Mouse (Mus musculus): ENCODE data around the gene Tmem120b. TPM values are rescaled to one million over a fixed set of nuclear protein-coding genes. Genes with fewer than 3 reads are reported as not detected.

Gene Tmem120b
- total and polyA plus RNA-seq, 3 experiments, result 5.6 to 6.8 TPM; not detected in 1

DNA sequence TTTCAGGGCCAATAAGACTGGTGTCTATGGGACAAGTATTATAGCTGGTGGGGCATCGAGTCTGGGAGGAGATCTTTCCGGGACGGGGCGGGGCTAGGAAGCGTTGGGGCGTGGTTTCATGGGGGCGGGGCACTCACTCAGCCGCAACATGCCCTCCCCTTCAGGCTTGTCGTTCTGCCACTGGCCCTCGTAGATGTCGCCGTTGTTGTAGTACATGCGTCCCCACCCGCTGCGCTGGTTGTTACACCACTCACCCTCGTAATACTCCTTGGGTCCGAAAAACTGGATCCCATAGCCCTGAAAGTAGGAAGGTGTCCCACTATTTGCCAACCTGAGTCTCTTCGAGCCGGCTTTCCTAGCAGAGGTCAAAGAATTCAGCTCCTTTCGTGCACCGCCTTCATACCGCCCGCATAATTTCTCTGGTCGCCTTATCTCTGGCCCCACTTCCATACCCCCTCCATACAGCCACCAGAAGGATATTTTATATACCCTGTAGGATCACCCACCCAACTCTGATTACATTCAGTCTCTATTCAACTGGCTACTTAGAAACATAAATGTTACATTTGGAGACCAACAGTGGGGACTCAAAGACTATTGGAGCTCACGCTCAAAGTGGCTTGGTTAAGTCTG lies 29.0 kb upstream of the Tmem120b start:
- Histone ChIP-seq H3K9ac (ENCODE audit: control insufficient read depth, low read depth, low read length, poor library complexity, severe bottlenecking) (peak overlapping the region; percentile 56), H3K36me3 (ENCODE audit: control insufficient read depth in 1 of 2, insufficient read depth in 2 of 2, low read length in 2 of 2) (peaks cover 0 to 9% of the 10 kb centered on the region in 2 experiments; a peak in 2 of 4 replicates), H3K4me3 (ENCODE audit: control insufficient read depth in 1 of 2, insufficient read depth in 1 of 2, low read depth in 2 of 2, low read length in 2 of 2) (peak overlapping the region; percentile 52 to 69), H3K9me3 (replicated peaks; ENCODE audit: insufficient read depth, low read length) (no peaks in the 10 kb centered on the region), H3K4me1 (ENCODE audit: control insufficient read depth in 1 of 2, insufficient read depth in 2 of 2, low read length in 2 of 2) (peaks cover 2 to 23% of the 10 kb centered on the region in 2 experiments; a peak in 3 of 4 replicates), H3K79me2 (ENCODE audit: control insufficient read depth, insufficient read depth, low read length, poor library complexity) (no peaks in the 10 kb centered on the region), H3K27ac (ENCODE audit: control insufficient read depth, low read depth, low read length) (peak overlapping the region; percentile 53), H3K27me3 (ENCODE audit: control insufficient read depth in 1 of 2, insufficient read depth in 2 of 2, low read length in 2 of 2) (no peaks in the 10 kb centered on the region)
- peak; percentile 47; the same call in 1 of the 2 replicates for TF ChIP-seq HCFC1 (IDR thresholded peaks at IDR 0.05; ENCODE audit: low read depth, low read length)
- TF ChIP-seq MAFK (IDR thresholded peaks at IDR 0.05; ENCODE audit: borderline replicate concordance, low read depth, low read length), result no peak
- TF ChIP-seq TCF12 (IDR thresholded peaks at IDR 0.05; ENCODE audit: low read depth, low read length), result no peak; the same call in 1 of the 2 replicates
- TF ChIP-seq E2F4 (IDR thresholded peaks at IDR 0.05; ENCODE audit: borderline replicate concordance, low read depth, low read length), result no peak
- TF ChIP-seq MXI1 (IDR thresholded peaks at IDR 0.05; ENCODE audit: low read depth, low read length), result peak; percentile 67; the same call in 1 of the 2 replicates
- TF ChIP-seq EP300 (IDR thresholded peaks at IDR 0.05; ENCODE audit: low read depth in 1 of 2, low read length in 2 of 2), result no peak
- peak; percentile 65; the same call in 1 of the 2 replicates for TF ChIP-seq SIN3A (IDR thresholded peaks at IDR 0.05; ENCODE audit: low read length)
- TF ChIP-seq GATA1 (IDR thresholded peaks at IDR 0.05; ENCODE audit: low read depth, low read length), result peak; percentile 48; the same call in 1 of the 2 replicates
- TF ChIP-seq RCOR1 (IDR thresholded peaks at IDR 0.05; ENCODE audit: low read depth, low read length), result no peak
- TF ChIP-seq BHLHE40 (IDR thresholded peaks at IDR 0.05; ENCODE audit: borderline replicate concordance, low read depth, low read length), result no peak
- TF ChIP-seq MAZ (IDR thresholded peaks at IDR 0.05; ENCODE audit: low read depth, low read length), result peak; percentile 36; the same call in 1 of the 2 replicates
- peak; percentile 63; the same call in 1 of the 2 replicates for TF ChIP-seq TBP (IDR thresholded peaks at IDR 0.05; ENCODE audit: low read depth, low read length)
- no peak for TF ChIP-seq ZC3H11A (IDR thresholded peaks at IDR 0.05; ENCODE audit: low read depth, low read length)
- peak; percentile 41; the same call in 1 of the 2 replicates for TF ChIP-seq NRF1 (IDR thresholded peaks at IDR 0.05; ENCODE audit: insufficient read depth, low read depth, low read length, poor library complexity, severe bottlenecking)
- peak; percentile 31; the same call in 1 of the 2 replicates for TF ChIP-seq POLR2AphosphoS2 (IDR thresholded peaks at IDR 0.05; ENCODE audit: low read length)
- peak in 1 of 2 experiments; percentile 79; a peak in 2 of 4 replicates for TF ChIP-seq POLR2A (IDR thresholded peaks at IDR 0.05; ENCODE audit: control insufficient read depth in 1 of 2, insufficient read depth in 1 of 2, low read depth in 1 of 2, low read length in 2 of 2, poor library complexity in 1 of 2)
- TF ChIP-seq MYC (IDR thresholded peaks at IDR 0.05; ENCODE audit: low read depth, low read length), result 0 out of 2 replicates have a peak, but pooled peaks have one; percentile 36
- peak; percentile 57 for TF ChIP-seq NELFE (IDR thresholded peaks at IDR 0.05; ENCODE audit: low read depth, low read length)
- DNase-seq (ENCODE audit: low read depth, low spot score), result peak; percentile 96

DNA sequence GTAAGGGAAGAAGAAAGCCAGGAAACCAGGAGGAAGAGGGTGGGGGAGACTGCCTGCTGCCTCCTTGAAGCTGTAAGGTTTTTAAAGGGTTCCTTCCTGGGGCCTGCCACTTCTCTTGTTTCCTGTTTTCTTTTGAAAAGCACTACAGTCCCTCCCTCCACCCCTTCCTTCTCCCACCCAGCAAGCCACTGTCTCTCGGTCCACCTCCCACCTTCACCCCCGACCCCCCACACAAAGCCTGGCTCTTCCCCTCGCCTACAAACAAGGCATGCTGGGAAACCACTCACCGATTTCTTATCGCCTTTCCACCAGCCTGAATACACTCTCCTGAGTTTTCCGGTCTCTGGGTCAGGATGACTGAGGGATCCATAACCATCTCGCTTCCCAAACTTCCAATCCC lies 27.4 kb upstream of the Tmem120b start:
- H3K4me3 ChIP-seq (ENCODE audit: control insufficient read depth in 1 of 2, insufficient read depth in 1 of 2, low read depth in 2 of 2, low read length in 2 of 2), result no peak overlapping the region
- no peaks in the 10 kb centered on the region for H3K79me2 ChIP-seq (ENCODE audit: control insufficient read depth, insufficient read depth, low read length, poor library complexity)
- H3K4me1 ChIP-seq (ENCODE audit: control insufficient read depth in 1 of 2, insufficient read depth in 2 of 2, low read length in 2 of 2), result peaks cover 0 to 11% of the 10 kb centered on the region in 2 experiments; a peak in 2 of 4 replicates
- H3K9ac ChIP-seq (ENCODE audit: control insufficient read depth, low read depth, low read length, poor library complexity, severe bottlenecking), result no peak overlapping the region
- H3K9me3 ChIP-seq (replicated peaks; ENCODE audit: insufficient read depth, low read length), result no peaks in the 10 kb centered on the region
- H3K27ac ChIP-seq (ENCODE audit: control insufficient read depth, low read depth, low read length), result no peak overlapping the region
- DNase-seq (ENCODE audit: low read depth, low spot score), result no peak
- H3K27me3 ChIP-seq (ENCODE audit: control insufficient read depth in 1 of 2, insufficient read depth in 2 of 2, low read length in 2 of 2), result no peaks in the 10 kb centered on the region
- peaks cover 0 to 9% of the 10 kb centered on the region in 2 experiments; a peak in 2 of 4 replicates for H3K36me3 ChIP-seq (ENCODE audit: control insufficient read depth in 1 of 2, insufficient read depth in 2 of 2, low read length in 2 of 2)
- TF ChIP-seq UBTF (IDR thresholded peaks at IDR 0.05; ENCODE audit: borderline replicate concordance, insufficient read depth, low read depth, low read length) (no peak), GATA1 (IDR thresholded peaks at IDR 0.05; ENCODE audit: low read depth, low read length) (no peak), SMC3 (IDR thresholded peaks at IDR 0.05; ENCODE audit: low read depth, low read length) (no peak), ZKSCAN1 (IDR thresholded peaks at IDR 0.05; ENCODE audit: low read depth, low read length) (no peak), TBP (IDR thresholded peaks at IDR 0.05; ENCODE audit: low read depth, low read length) (no peak), MEF2A (IDR thresholded peaks at IDR 0.05; ENCODE audit: extremely low read depth, insufficient replicate concordance, low read depth, low read length, poor library complexity, severe bottlenecking) (no peak), POLR2AphosphoS5 (IDR thresholded peaks at IDR 0.05; ENCODE audit: borderline replicate concordance, low read depth, low read length) (no peak), NRF1 (IDR thresholded peaks at IDR 0.05; ENCODE audit: insufficient read depth, low read depth, low read length, poor library complexity, severe bottlenecking) (no peak), CHD1 (IDR thresholded peaks at IDR 0.05; ENCODE audit: low read depth, low read length) (no peak), EP300 (IDR thresholded peaks at IDR 0.05; ENCODE audit: low read depth in 1 of 2, low read length in 2 of 2) (no peak), MAZ (IDR thresholded peaks at IDR 0.05; ENCODE audit: low read depth, low read length) (no peak), NELFE (IDR thresholded peaks at IDR 0.05; ENCODE audit: low read depth, low read length) (no peak), RCOR1 (IDR thresholded peaks at IDR 0.05; ENCODE audit: low read depth, low read length) (no peak), USF2 (IDR thresholded peaks at IDR 0.05; ENCODE audit: borderline replicate concordance in 1 of 2, insufficient read depth in 1 of 2, low read depth in 1 of 2, low read length in 2 of 2) (no peak), MXI1 (IDR thresholded peaks at IDR 0.05; ENCODE audit: low read depth, low read length) (no peak), POLR2AphosphoS2 (IDR thresholded peaks at IDR 0.05; ENCODE audit: low read length) (no peak), MAX (IDR thresholded peaks at IDR 0.05; ENCODE audit: low read length) (no peak), USF1 (IDR thresholded peaks at IDR 0.05; ENCODE audit: low read depth, low read length) (no peak)
